Mouse (Mus musculus) liver, adult 2 months (tissue): ENCODE measurements around the gene Shank1.

Experiments
- CTCF ChIP-seq: fragments of 200-500 bp; IDR thresholded peaks from 2 replicates; pipeline ENCODE4 v1.5.1; 2011; ENCODE audit warnings: low read depth, low read length, control low read depth
- POLR2A ChIP-seq: fragments of 200-500 bp; IDR thresholded peaks from 2 replicates; pipeline ENCODE4 v1.6.1; 2011; ENCODE audit warnings: low read length, control low read depth; ENCODE audit not compliant: insufficient read depth; ENCODE audit errors: extremely low read depth

DNA sequence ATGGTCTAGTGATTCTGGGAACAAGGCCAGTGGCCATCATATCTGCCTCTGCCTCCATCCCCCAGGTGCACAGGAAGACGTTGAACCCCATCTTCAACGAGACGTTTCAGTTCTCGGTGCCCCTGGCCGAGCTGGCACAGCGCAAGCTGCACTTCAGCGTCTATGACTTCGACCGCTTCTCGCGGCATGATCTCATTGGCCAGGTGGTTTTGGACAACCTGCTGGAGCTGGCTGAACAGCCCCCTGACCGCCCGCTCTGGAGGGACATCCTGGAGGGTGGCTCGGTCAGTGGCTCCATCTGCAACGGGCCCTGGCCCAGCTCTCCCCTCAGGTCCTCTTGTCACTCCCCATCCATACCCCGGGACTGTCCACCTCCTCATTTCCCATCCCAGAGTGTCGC is 83.2 kb downstream of the Shank1 start:
- TF ChIP-seq CTCF (no peak), POLR2A (no peak)
